Mouse (Mus musculus): ENCODE results near the gene Mtrr. TPM values are rescaled to one million over a fixed set of nuclear protein-coding genes. Genes with fewer than 3 reads are reported as not detected.

Gene Mtrr
- polyA plus RNA-seq, 1 experiment, result 13.8 TPM

DNA sequence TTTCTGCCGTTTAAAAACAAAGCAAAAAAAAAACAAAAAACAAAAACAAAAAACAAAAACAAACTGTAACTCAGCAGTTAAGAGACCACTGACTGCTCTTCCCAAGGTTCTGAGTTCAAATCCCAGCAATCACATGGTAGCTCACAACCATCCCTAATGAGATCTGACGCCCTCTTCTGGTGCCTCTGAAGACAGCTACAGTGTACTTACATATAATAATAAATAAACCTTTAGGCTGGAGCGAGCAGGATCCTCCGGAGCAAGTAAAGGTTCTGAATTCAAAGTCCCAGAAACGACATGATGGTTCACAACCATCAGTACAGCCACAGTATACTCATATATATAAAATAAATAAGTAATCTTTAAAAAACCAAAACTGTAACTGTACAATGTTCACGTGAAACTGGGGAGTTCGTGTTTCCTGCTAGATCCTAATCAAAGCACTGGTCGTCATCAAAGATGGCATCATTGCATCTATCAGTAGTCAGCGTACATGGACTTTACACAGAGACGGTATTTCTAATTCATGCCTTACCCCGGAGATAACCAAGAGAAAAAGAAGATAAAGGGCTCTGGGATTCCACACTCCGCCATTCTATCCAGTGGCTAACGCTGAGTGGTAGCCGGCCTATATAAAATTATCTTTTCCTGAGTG, 736 bp downstream of the Mtrr start:
- no peak for TF ChIP-seq MYOD1 (IDR thresholded peaks at IDR 0.05; ENCODE audit: control insufficient read depth in 1 of 3, insufficient read length in 2 of 3, low read depth in 2 of 3)
- TF ChIP-seq MAX (IDR thresholded peaks at IDR 0.05; ENCODE audit: low read depth), result no peak
- TF ChIP-seq USF1 (IDR thresholded peaks at IDR 0.05; ENCODE audit: low read depth), result no peak
- no peak for TF ChIP-seq REST (IDR thresholded peaks at IDR 0.05; ENCODE audit: insufficient read depth, insufficient read length)
- no peak for TF ChIP-seq POLR2A (IDR thresholded peaks at IDR 0.05; ENCODE audit: insufficient read length, low read depth)
- TF ChIP-seq POLR2AphosphoS2 (IDR thresholded peaks at IDR 0.05; ENCODE audit: insufficient read length, low read depth), result no peak
- no peak for TF ChIP-seq SRF (IDR thresholded peaks at IDR 0.05; ENCODE audit: control insufficient read depth, insufficient read length, low read depth)
- TF ChIP-seq CEBPB (IDR thresholded peaks at IDR 0.05; ENCODE audit: insufficient read depth, poor library complexity, severe bottlenecking), result no peak
- no peak for TF ChIP-seq MYOG (IDR thresholded peaks at IDR 0.05; ENCODE audit: control insufficient read depth in 1 of 3, insufficient read depth in 1 of 3, insufficient read length in 2 of 3, low read depth in 2 of 3)
- TF ChIP-seq E2F4 (IDR thresholded peaks at IDR 0.05; ENCODE audit: insufficient read depth), result no peak
- TF ChIP-seq TCF3 (IDR thresholded peaks at IDR 0.05; ENCODE audit: insufficient read length, low read depth), result no peak
- TF ChIP-seq TCF12 (IDR thresholded peaks at IDR 0.05; ENCODE audit: insufficient read depth, poor library complexity, severe bottlenecking), result no peak
- Histone ChIP-seq H3K4me2 (ENCODE audit: low read depth) (peak overlapping the region; percentile 75), H3K36me3 (ENCODE audit: control insufficient read depth, insufficient read depth) (peaks cover 12% of the 10 kb centered on the region), H3K4me3 (peak overlapping the region; percentile 66), H3K27me3 (ENCODE audit: control insufficient read depth, insufficient read depth, insufficient read length) (no peaks in the 10 kb centered on the region), H3K79me2 (ENCODE audit: control insufficient read depth, insufficient read depth) (peaks cover 26% of the 10 kb centered on the region), H3ac (ENCODE audit: control insufficient read depth, insufficient read length) (peak overlapping the region; percentile 36)

DNA sequence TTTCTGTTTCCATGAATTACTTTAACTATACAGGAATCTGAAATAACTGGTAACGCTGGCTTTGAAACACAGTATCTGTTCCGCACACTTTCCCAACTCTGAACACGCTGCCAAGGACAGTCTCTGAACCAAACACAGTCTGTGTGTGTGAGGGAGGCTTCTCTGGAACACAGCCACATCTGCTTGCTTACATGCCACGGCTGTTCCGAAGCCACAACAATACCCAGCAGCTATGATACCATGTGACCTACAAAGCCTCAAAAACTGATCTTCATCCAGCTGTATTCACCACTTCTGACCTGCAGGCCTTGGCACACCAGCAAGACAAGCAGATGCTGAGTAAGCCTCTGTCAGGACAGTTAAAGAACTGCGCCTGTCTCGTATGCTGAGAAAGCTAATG, 4.0 kb downstream of the Mtrr start:
- Histone ChIP-seq H3K4me3 (no peak overlapping the region), H3K27me3 (ENCODE audit: control insufficient read depth, insufficient read depth, insufficient read length) (no peaks in the 10 kb centered on the region), H3K36me3 (ENCODE audit: control insufficient read depth, insufficient read depth) (peaks cover 10% of the 10 kb centered on the region), H3ac (ENCODE audit: control insufficient read depth, insufficient read length) (no peak overlapping the region), H3K4me2 (ENCODE audit: low read depth) (no peak overlapping the region), H3K79me2 (ENCODE audit: control insufficient read depth, insufficient read depth) (peaks cover 17% of the 10 kb centered on the region)
- TF ChIP-seq E2F4 (IDR thresholded peaks at IDR 0.05; ENCODE audit: insufficient read depth) (no peak), MAX (IDR thresholded peaks at IDR 0.05; ENCODE audit: low read depth) (no peak), REST (IDR thresholded peaks at IDR 0.05; ENCODE audit: insufficient read depth, insufficient read length) (no peak), POLR2A (IDR thresholded peaks at IDR 0.05; ENCODE audit: insufficient read length, low read depth) (no peak), TCF12 (IDR thresholded peaks at IDR 0.05; ENCODE audit: insufficient read depth, poor library complexity, severe bottlenecking) (no peak), SRF (IDR thresholded peaks at IDR 0.05; ENCODE audit: control insufficient read depth, insufficient read length, low read depth) (no peak), USF1 (IDR thresholded peaks at IDR 0.05; ENCODE audit: low read depth) (no peak), MYOG (IDR thresholded peaks at IDR 0.05; ENCODE audit: control insufficient read depth in 1 of 3, insufficient read depth in 1 of 3, insufficient read length in 2 of 3, low read depth in 2 of 3) (no peak), CEBPB (IDR thresholded peaks at IDR 0.05; ENCODE audit: insufficient read depth, poor library complexity, severe bottlenecking) (no peak), POLR2AphosphoS2 (IDR thresholded peaks at IDR 0.05; ENCODE audit: insufficient read length, low read depth) (no peak)

DNA sequence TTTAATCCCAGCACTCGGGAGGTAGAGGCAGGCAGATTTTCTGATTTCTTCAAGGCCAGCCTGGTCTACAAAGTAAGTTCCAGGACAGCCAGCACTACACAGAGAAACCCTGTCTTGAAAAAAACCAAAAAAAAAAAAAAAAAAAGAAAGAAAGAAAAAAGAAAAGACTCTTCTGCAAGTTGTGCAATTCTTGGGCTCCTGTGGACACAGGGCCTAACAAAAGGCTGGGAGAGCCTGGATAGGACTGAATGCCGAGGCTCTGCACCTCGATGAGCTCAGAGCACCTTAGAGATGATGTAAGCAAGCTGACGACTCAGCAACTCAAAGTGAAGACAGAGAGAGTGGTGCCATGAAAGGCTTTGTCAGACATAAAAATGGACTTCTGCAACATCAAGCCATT, 7.6 kb downstream of the Mtrr start:
- no peaks in the 10 kb centered on the region for H3K27me3 ChIP-seq (ENCODE audit: control insufficient read depth, insufficient read depth, insufficient read length)
- H3K79me2 ChIP-seq (ENCODE audit: control insufficient read depth, insufficient read depth), result no peaks in the 10 kb centered on the region
- no peak for TF ChIP-seq MYOG (IDR thresholded peaks at IDR 0.05; ENCODE audit: control insufficient read depth in 1 of 3, insufficient read depth in 1 of 3, insufficient read length in 2 of 3, low read depth in 2 of 3)
- 0 out of 2 replicates have a peak, but pooled peaks have one; percentile 23 for TF ChIP-seq CEBPB (IDR thresholded peaks at IDR 0.05; ENCODE audit: insufficient read depth, poor library complexity, severe bottlenecking)
- no peak overlapping the region for H3K4me2 ChIP-seq (ENCODE audit: low read depth)
- peaks cover 10% of the 10 kb centered on the region for H3K36me3 ChIP-seq (ENCODE audit: control insufficient read depth, insufficient read depth)
- no peak overlapping the region for H3ac ChIP-seq (ENCODE audit: control insufficient read depth, insufficient read length)
- no peak overlapping the region for H3K4me3 ChIP-seq

DNA sequence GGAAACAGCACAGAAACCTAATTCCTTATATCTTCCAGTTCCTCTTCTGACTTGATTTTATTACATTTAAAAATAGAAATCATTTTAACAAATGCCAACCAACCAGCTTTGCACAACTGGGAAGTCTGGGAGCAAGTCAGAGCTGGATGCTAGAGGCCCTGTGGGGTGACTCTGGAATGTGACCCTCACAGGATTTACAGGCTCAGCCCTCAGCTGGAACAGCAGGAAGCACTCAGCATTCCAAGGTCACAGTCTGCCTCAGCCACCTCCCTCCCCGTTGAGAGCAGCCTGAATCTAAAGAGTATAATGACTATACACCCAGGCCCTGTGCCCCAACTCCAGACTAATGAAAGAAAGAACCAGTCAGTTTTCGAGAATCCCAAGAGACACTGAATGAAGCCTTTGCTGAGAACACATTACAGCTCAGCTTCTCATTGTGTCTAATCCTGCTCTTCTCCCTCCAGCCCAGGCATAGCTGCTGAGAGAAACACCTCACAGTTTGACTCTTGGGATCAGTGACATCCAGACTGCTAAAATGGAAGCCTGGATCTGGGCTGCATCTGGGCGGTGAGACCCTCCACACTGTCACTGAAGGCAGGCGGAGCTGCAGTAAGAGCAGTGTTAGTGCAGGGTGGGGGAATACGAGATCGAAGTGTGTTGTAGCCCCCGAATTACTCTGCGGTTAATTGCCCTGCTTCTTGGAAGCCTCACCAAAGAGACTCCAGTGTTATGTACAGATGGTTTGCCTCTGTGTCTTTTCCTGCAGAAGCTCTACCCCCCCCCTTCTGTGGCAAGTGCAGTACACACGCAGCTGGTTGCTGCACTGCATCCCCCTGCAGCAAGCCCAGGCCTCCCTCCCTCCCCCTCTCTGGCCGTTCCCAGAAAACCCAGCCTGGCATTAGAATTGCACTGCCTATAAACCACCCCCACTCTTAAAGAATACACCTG, 8.7 kb downstream of the Mtrr start:
- no peak overlapping the region for H3K4me2 ChIP-seq (ENCODE audit: low read depth)
- H3ac ChIP-seq (ENCODE audit: control insufficient read depth, insufficient read length), result no peak overlapping the region
- peaks cover 10% of the 10 kb centered on the region for H3K36me3 ChIP-seq (ENCODE audit: control insufficient read depth, insufficient read depth)
- TF ChIP-seq MYOD1 (IDR thresholded peaks at IDR 0.05; ENCODE audit: control insufficient read depth in 1 of 3, insufficient read length in 2 of 3, low read depth in 2 of 3) (peak in 1 of 3 experiments; percentile 2), E2F4 (IDR thresholded peaks at IDR 0.05; ENCODE audit: insufficient read depth) (no peak), USF1 (IDR thresholded peaks at IDR 0.05; ENCODE audit: low read depth) (no peak)
- H3K79me2 ChIP-seq (ENCODE audit: control insufficient read depth, insufficient read depth), result no peaks in the 10 kb centered on the region
- no peaks in the 10 kb centered on the region for H3K27me3 ChIP-seq (ENCODE audit: control insufficient read depth, insufficient read depth, insufficient read length)
- H3K4me3 ChIP-seq, result no peak overlapping the region

DNA sequence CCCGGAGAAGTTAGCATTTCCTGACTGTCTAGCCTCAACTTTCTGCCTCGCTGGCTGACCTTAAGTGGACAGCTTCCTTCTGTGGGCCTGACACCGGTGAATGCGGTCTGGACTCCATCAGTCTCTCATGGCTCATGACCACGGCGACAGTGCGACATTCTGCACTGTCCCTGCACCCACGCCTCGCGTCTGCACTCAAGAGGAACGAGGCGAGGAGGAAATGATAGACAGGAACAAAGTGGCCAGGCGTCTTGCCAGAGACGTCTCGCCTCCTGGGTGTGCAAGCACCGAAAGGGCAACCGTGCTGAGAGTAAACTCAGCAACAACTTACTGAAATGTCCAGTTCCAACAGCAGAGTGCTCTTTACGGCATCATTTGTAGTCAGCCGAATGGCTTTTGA, 9.7 kb downstream of the Mtrr start:
- H3K27me3 ChIP-seq (ENCODE audit: control insufficient read depth, insufficient read depth, insufficient read length), result no peaks in the 10 kb centered on the region
- no peak for TF ChIP-seq TCF3 (IDR thresholded peaks at IDR 0.05; ENCODE audit: insufficient read length, low read depth)
- no peak for TF ChIP-seq POLR2A (IDR thresholded peaks at IDR 0.05; ENCODE audit: insufficient read length, low read depth)
- no peak for TF ChIP-seq CEBPB (IDR thresholded peaks at IDR 0.05; ENCODE audit: insufficient read depth, poor library complexity, severe bottlenecking)
- no peak for TF ChIP-seq TCF12 (IDR thresholded peaks at IDR 0.05; ENCODE audit: insufficient read depth, poor library complexity, severe bottlenecking)
- TF ChIP-seq E2F4 (IDR thresholded peaks at IDR 0.05; ENCODE audit: insufficient read depth), result no peak
- no peak for TF ChIP-seq SRF (IDR thresholded peaks at IDR 0.05; ENCODE audit: control insufficient read depth, insufficient read length, low read depth)
- no peak for TF ChIP-seq MAX (IDR thresholded peaks at IDR 0.05; ENCODE audit: low read depth)
- no peak for TF ChIP-seq MYOG (IDR thresholded peaks at IDR 0.05; ENCODE audit: control insufficient read depth in 1 of 3, insufficient read depth in 1 of 3, insufficient read length in 2 of 3, low read depth in 2 of 3)
- no peak overlapping the region for H3K4me3 ChIP-seq
- no peaks in the 10 kb centered on the region for H3K79me2 ChIP-seq (ENCODE audit: control insufficient read depth, insufficient read depth)
- no peak overlapping the region for H3K4me2 ChIP-seq (ENCODE audit: low read depth)
- peaks cover 12% of the 10 kb centered on the region for H3K36me3 ChIP-seq (ENCODE audit: control insufficient read depth, insufficient read depth)
- no peak overlapping the region for H3ac ChIP-seq (ENCODE audit: control insufficient read depth, insufficient read length)
